Mouse (Mus musculus) stomach, postnatal 0 days (tissue): Measurements from ENCODE around the gene Aldh1l1. TPM values are rescaled to one million over a fixed set of nuclear protein-coding genes. Genes with fewer than 3 reads are reported as not detected.

Experiments
- ATAC-seq: fragments of 200-750 bp; cut with Nextera tagmentation; 2 replicates; pipeline ENCODE4 v1.8.0; 2017; ENCODE audit not compliant: low FRiP score, low TSS enrichment
- DNase-seq: peaks from one replicate; pipeline ENCODE4 v3.0.0-alpha.2; 2016; ENCODE audit warnings: low spot score
- H3K27ac ChIP-seq: fragments of 300-500 bp; sonication (generic); replicated peaks from 2 replicates; pipeline ENCODE4 v1.5.1; 2014; ENCODE audit warnings: mild to moderate bottlenecking, control low read depth
- H3K27me3 ChIP-seq: fragments of 300-500 bp; sonication (generic); 2 replicates; pipeline ENCODE4 v1.6.1; 2014; ENCODE audit warnings: low read length; ENCODE audit not compliant: control insufficient read depth, insufficient read depth
- H3K36me3 ChIP-seq: fragments of 300-500 bp; sonication (generic); 2 replicates; pipeline ENCODE4 v1.6.1; 2014; ENCODE audit warnings: low read length, mixed read lengths; ENCODE audit not compliant: control insufficient read depth, insufficient read depth
- H3K4me1 ChIP-seq: fragments of 300-500 bp; sonication (generic); replicated peaks from 2 replicates; pipeline ENCODE4 v1.6.1; 2014; ENCODE audit warnings: antibody characterized with exemption; ENCODE audit not compliant: control insufficient read depth, insufficient read depth
- H3K4me2 ChIP-seq: fragments of 300-500 bp; sonication (generic); replicated peaks from 2 replicates; pipeline ENCODE4 v1.6.1; 2014; ENCODE audit warnings: low read depth, mild to moderate bottlenecking, control low read depth, moderate library complexity
- H3K4me3 ChIP-seq: fragments of 300-500 bp; sonication (generic); 2 replicates; pipeline ENCODE4 v1.5.1; 2014; ENCODE audit warnings: low read depth, low read length, control low read depth
- H3K9ac ChIP-seq: fragments of 300-500 bp; sonication (generic); 2 replicates; pipeline ENCODE4 v1.6.1; 2014; ENCODE audit warnings: mild to moderate bottlenecking, low read length, control low read depth, mixed read lengths
- H3K9me3 ChIP-seq: fragments of 300-500 bp; sonication (generic); 2 replicates; pipeline ENCODE4 v1.6.1; 2016; ENCODE audit warnings: low read length; ENCODE audit not compliant: control insufficient read depth
- CTCF ChIP-seq: IDR thresholded peaks from 2 replicates; pipeline ENCODE4 v1.5.1; 2016; ENCODE audit warnings: antibody characterized with exemption, low read depth, mild to moderate bottlenecking, moderate library complexity
- EP300 ChIP-seq: optimal IDR thresholded peaks from 2 replicates; pipeline ENCODE3; 2016; ENCODE audit warnings: antibody characterized with exemption
- WGBS: fragments of 180-500 bp; shearing (Covaris S2); extraction: QIAGEN DNeasy Blood & Tissue Kit; methylation state at CpG from one replicate; pipeline ENCODE4 v1.1.7; 2014; 5-methylcytosine and 5-hydroxymethylcytosine counted together
- polyA plus RNA-seq: library from polyadenylated mRNA; unstranded; fragments of >200 nt; fragmentation: Nextera tagmentation; extraction: Ambion mirVana; gene quantifications from 2 replicates; pipeline ENCODE4 v1.2.1, GENCODE M21; 2015

Gene Aldh1l1
- polyA plus RNA-seq, 1 experiment from 2014 or later, result 6.6 TPM

DNA sequence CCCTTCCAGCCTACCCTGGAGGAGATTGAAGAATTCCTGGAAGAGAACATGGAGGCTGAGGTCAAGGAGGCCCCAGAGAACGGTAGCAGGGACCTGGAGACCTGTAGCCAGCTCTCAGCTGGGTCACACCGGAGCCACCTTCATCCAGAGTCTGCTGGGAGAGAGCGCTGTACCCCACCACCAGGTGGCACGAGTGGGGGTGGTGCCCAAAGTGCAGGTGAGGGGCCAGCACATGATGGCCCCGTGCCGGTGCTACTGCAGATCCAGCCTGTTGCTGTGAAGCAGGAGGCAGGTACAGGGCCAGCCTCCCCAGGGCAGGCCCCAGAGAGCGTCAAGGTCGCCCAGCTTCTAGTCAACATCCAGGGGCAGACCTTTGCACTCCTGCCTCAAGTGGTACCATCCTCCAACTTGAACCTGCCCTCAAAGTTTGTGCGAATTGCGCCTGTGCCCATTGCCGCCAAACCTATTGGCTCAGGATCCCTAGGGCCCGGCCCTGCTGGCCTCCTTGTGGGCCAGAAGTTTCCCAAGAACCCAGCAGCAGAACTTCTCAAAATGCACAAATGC lies 19.3 kb upstream of the Aldh1l1 start:
- H3K36me3 ChIP-seq, result peaks cover 11% of the 10 kb centered on the region; the same call in 1 of the 2 replicates
- DNase-seq, result no peak
- no peak overlapping the region for H3K27ac ChIP-seq
- no peaks in the 10 kb centered on the region for H3K27me3 ChIP-seq
- no peaks in the 10 kb centered on the region for H3K9me3 ChIP-seq
- 91% methylated on average over 12 of the region's 12 CpGs for WGBS
- no peak overlapping the region for H3K4me3 ChIP-seq
- H3K9ac ChIP-seq, result no peak overlapping the region
- TF ChIP-seq EP300 (no peak), CTCF (0 out of 2 replicates have a peak, but pooled peaks have one; percentile 16)
- H3K4me2 ChIP-seq, result no peak overlapping the region
- peaks cover 6% of the 10 kb centered on the region for H3K4me1 ChIP-seq
- ATAC-seq, result no peak

- no peak overlapping the region for H3K9ac ChIP-seq
- DNase-seq (no peak), ATAC-seq (no peak)
- H3K4me1 ChIP-seq, result peaks cover 6% of the 10 kb centered on the region
- TF ChIP-seq CTCF, result no peak
- TF ChIP-seq EP300, result no peak
- H3K9me3 ChIP-seq, result no peaks in the 10 kb centered on the region
- WGBS, result 38% methylated on average over 1 of the region's 1 CpGs
- no peak overlapping the region for H3K27ac ChIP-seq
- H3K27me3 ChIP-seq, result no peaks in the 10 kb centered on the region
- H3K36me3 ChIP-seq, result peaks cover 11% of the 10 kb centered on the region; the same call in 1 of the 2 replicates
- no peak overlapping the region for H3K4me2 ChIP-seq
- no peak overlapping the region for H3K4me3 ChIP-seq
Observed at GRCm38 (mm10) chr6:90468216-90468615, 18.0 kb upstream of the Aldh1l1 start.

GRCm38 (mm10) chr6:90469041-90469440 lies 17.2 kb upstream of the Aldh1l1 start:
- H3K36me3 ChIP-seq, result peaks cover 11% of the 10 kb centered on the region; the same call in 1 of the 2 replicates
- peaks cover 6% of the 10 kb centered on the region for H3K4me1 ChIP-seq
- DNase-seq (no peak), ATAC-seq (no peak)
- no peak overlapping the region for H3K27ac ChIP-seq
- no peak overlapping the region for H3K9ac ChIP-seq
- no peak for TF ChIP-seq EP300
- no peak for TF ChIP-seq CTCF
- no peaks in the 10 kb centered on the region for H3K9me3 ChIP-seq
- no peak overlapping the region for H3K4me2 ChIP-seq
- H3K4me3 ChIP-seq, result no peak overlapping the region
- WGBS, result 89% methylated on average over 6 of the region's 6 CpGs
- no peaks in the 10 kb centered on the region for H3K27me3 ChIP-seq

DNA sequence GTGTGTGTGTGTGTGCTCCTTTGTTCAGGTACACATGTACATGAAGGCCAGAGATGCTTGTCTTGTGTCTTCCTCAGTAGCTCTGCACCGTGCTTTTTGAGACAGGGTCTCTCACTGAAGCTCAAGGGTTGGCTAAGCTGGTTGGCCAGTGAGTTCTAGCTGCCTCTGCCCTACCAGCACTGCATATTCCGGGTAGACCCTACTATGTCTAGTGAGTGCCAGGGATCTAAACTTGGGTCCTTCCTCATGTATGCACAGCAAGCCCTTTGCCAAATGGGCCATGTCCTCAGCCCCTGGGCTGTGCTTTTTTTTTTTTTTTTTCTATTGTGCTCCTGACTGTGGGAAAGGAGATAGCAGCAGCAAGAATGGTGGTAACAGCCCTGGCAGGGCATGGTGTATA lies 16.0 kb upstream of the Aldh1l1 start:
- H3K9ac ChIP-seq, result no peak overlapping the region
- no peak for ATAC-seq
- DNase-seq, result no peak
- H3K36me3 ChIP-seq, result peaks cover 11% of the 10 kb centered on the region; the same call in 1 of the 2 replicates
- WGBS, result 92% methylated on average over 2 of the region's 2 CpGs
- no peaks in the 10 kb centered on the region for H3K27me3 ChIP-seq
- no peak overlapping the region for H3K4me3 ChIP-seq
- no peak overlapping the region for H3K4me2 ChIP-seq
- peak overlapping the region; percentile 89; the same call in 1 of the 2 replicates for H3K27ac ChIP-seq
- H3K4me1 ChIP-seq, result peaks cover 6% of the 10 kb centered on the region
- no peaks in the 10 kb centered on the region for H3K9me3 ChIP-seq
- TF ChIP-seq EP300 (no peak), CTCF (no peak)

DNA sequence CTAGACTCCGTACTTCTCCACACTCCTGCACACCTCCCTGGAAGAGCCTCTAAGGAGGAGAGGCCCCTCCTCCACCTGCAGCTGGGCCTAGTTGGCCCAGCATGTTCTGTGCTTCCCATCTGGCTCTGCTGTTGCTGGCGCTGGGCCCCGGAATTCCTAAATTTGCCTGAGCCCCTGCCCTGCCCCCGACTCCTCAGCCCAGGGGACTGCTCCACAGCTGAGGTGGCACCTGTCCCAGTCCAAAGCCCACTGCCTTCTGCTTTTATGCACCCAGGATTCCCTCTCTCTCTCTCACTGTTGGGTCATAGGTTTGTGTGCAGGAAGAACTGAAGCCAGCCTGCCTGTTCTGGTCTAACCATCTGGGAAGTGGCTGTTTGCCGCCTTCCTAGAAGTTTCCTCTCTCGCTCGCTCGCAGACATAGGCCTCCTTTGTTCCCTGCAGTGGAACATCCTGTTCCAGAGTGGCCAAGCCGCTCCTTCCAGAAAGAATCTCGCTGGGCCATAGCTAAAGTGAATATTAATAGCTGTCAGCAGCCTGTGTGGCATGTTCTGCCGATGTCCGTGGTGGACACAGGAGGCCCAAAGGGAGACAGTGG lies 15.2 kb upstream of the Aldh1l1 start:
- Histone ChIP-seq H3K9me3 (no peaks in the 10 kb centered on the region), H3K27me3 (no peaks in the 10 kb centered on the region), H3K9ac (0 out of 2 replicates have a peak overlapping the region, but pooled peaks have one; percentile 13), H3K27ac (peak overlapping the region; percentile 89), H3K4me2 (no peak overlapping the region), H3K4me3 (no peak overlapping the region), H3K36me3 (peaks cover 11% of the 10 kb centered on the region; the same call in 1 of the 2 replicates), H3K4me1 (peaks cover 6% of the 10 kb centered on the region)
- WGBS, result 38% methylated on average over 12 of the region's 12 CpGs
- ATAC-seq, result peak; percentile 69
- peak; percentile 44 for DNase-seq
- TF ChIP-seq EP300 (no peak), CTCF (no peak)

DNA sequence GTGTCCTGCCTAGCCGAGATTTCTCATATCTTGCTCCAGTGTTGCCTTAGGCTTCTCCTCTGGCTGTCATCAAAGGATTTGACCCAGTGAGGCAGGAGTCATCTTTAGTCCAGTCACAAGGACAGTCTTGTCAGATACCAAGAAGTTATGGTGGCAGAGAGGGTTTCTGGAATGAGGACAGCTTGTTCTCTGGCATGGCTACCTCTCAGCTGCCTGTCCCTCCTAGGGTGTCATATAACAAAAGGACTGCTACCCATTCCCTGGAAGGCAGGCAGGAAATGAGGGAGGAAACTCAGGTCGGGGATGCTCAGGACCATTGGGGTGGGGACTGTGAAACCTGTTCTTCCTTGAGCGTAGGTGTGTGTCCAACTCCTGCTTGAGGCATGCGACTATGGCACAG lies 14.1 kb upstream of the Aldh1l1 start:
- Histone ChIP-seq H3K9ac (no peak overlapping the region), H3K4me3 (no peak overlapping the region), H3K36me3 (peaks cover 11% of the 10 kb centered on the region; the same call in 1 of the 2 replicates), H3K27me3 (no peaks in the 10 kb centered on the region), H3K27ac (no peak overlapping the region; the same call in 1 of the 2 replicates), H3K4me2 (no peak overlapping the region), H3K9me3 (no peaks in the 10 kb centered on the region), H3K4me1 (peaks cover 6% of the 10 kb centered on the region)
- ATAC-seq, result no peak
- no peak for TF ChIP-seq CTCF
- no peak for TF ChIP-seq EP300
- no peak for DNase-seq
- 70% methylated on average over 4 of the region's 4 CpGs for WGBS
